Mouse (Mus musculus): ENCODE results near the gene Amy2a2.
"Not testable (repeated sequence)": the region's sequence is repeated elsewhere in the genome, so short reads cannot be mapped to it uniquely, and the experiment has no call there.

Gene Amy2a2

GRCm38 (mm10) chr3:113356558-113356957, at the start of gene Amy2a2:
Gene Amy2a2 (minus strand): TSS chr3:113356658.
- not testable (repeated sequence) for DNase-seq (ENCODE audit: low spot score in 2 of 2)

GRCm38 (mm10) chr3:113345484-113345883, 11.0 kb downstream of the Amy2a2 start:
- DNase-seq (ENCODE audit: low spot score in 2 of 2) = not testable (repeated sequence)

GRCm38 (mm10) chr3:113323952-113324351, 32.5 kb downstream of the Amy2a2 start, which contains the start of gene Amy2a3:
Gene Amy2a3 (minus strand): TSS chr3:113324052.
- not testable (repeated sequence) for DNase-seq (ENCODE audit: low spot score in 2 of 2)

- DNase-seq (ENCODE audit: low spot score in 2 of 2) = not testable (repeated sequence)
Observed at GRCm38 (mm10) chr3:113312937-113313336, 43.5 kb downstream of the Amy2a2 start.

Data from spleen, postnatal 10 days (tissue).